Mouse (Mus musculus): ENCODE data around the gene Rpl13a. TPM values are rescaled to one million over a fixed set of nuclear protein-coding genes. Genes with fewer than 3 reads are reported as not detected.
"Not testable (repeated sequence)": the region's sequence is repeated elsewhere in the genome, so short reads cannot be mapped to it uniquely, and the experiment has no call there.

Gene Rpl13a
- total RNA-seq, 2 experiments from 2014 or later = 809 to 865 TPM

- DNase-seq = no peak
- intact Hi-C loops (cut with DNase I) = no loop called here
These were observed 30.4 kb upstream of the Rpl13a start for GRCm38 (mm10) chr7:45158991-45159390.

GRCm38 (mm10) chr7:45157459-45157858 lies 28.9 kb upstream of the Rpl13a start:
- intact Hi-C loops (cut with DNase I) = no loop called here
- no peak for DNase-seq

GRCm38 (mm10) chr7:45156206-45156605 lies 27.6 kb upstream of the Rpl13a start:
- no peak for DNase-seq
- intact Hi-C loops (cut with DNase I) = no loop called here

DNA sequence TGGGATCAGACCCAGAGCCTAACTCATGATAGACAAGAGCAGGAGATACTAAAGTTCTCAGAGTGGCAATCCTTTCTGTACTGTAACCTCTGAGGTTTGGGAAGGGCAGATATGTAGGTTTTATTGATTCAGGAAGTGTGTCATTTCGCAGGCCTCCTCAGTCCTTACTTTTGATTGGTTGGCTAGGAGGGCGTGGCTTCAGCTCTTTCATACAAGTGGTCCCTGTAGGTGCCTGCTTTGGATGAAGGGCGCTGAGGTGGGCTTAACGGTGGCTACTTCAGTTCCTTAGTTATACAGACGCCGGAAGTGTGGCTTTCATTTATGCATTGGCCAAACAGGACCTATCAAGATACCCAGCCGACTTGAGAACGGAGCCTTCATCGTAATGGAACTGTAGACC lies 27.0 kb upstream of the Rpl13a start:
- DNase-seq = no peak
- intact Hi-C loops (cut with DNase I) = no loop called here

- intact Hi-C loops (cut with DNase I) = no loop called here
- peak; percentile 71 to 81 for DNase-seq
These were observed 26.5 kb upstream of the Rpl13a start for GRCm38 (mm10) chr7:45154993-45155514.

- DNase-seq = peak; percentile 98
- intact Hi-C loops (cut with DNase I) = no loop called here
These were observed 25.8 kb upstream of the Rpl13a start, which contains the start of the genes Pih1d1 and Aldh16a1 for GRCm38 (mm10) chr7:45154096-45154992. Gene Pih1d1 (plus strand): TSS chr7:45154303. Gene Aldh16a1 (minus strand): TSS chr7:45154584.

- intact Hi-C loops (cut with DNase I) = no loop called here
- no peak for DNase-seq
These were observed 25.0 kb upstream of the Rpl13a start for GRCm38 (mm10) chr7:45153586-45153985.

DNA sequence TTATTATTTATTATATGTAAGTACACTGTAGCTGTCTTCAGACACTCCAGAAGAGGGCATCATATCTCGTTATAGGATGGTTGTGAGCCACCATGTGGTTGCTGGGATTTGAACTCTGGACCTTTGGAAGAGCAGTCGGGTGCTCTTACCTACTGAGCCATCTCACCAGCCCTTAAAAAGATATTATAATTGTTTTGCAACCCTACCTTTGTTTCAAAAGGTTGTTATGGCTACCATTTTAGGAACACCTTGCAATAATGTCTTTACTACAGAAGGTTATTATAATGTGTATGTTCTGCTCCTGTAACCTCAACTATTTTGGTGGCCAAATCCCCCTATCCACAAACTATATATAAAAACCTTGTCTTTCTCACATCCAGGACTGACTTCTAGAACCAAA lies 24.5 kb upstream of the Rpl13a start:
- intact Hi-C loops (cut with DNase I); DNase-seq: not testable (repeated sequence)

DNA sequence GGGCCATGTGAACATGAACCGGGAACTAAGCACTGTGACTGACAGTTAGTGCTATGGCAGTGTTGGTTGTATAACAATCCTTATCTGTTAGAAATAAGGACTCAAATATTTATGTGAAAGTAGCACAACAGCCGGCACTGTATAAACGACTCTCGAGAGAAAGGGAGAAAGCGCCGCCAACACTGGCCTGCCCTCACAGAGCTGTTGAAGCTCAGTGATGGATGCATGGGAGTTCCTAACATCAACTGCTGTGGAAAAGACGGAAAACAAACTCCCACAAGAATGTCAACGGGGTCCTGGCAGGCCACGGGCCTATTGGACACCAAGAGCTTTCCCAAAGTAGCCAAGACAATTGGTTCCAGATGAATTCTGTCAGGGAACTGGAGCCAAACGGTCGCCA lies 22.7 kb upstream of the Rpl13a start:
- intact Hi-C loops (cut with DNase I) = no loop called here
- DNase-seq = peak; percentile 62 to 70

GRCm38 (mm10) chr7:45150321-45150720 lies 21.8 kb upstream of the Rpl13a start:
- no peak for DNase-seq
- intact Hi-C loops (cut with DNase I) = no loop called here

DNA sequence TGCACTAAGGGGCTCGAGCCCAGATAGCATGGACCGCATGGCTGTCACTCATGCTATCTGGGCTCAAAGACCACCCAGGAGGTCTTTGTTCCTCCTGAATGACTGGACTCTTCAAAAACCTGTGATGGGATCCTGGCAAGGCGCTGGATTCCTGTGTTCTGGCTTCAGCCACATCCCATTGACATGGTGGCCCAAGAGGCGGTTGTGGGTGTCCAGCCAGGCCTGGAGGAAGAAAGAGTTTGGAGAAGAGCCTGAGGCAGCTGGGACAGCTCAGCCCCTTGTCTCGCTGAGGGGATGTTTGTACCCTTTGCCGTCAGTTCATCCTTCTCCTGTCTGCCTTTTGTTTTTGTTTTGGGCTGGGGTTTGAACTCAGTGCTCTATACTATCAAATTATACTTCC lies 21.0 kb upstream of the Rpl13a start:
- DNase-seq = peak; percentile 67 to 73
- intact Hi-C loops (cut with DNase I) = no loop called here

DNA sequence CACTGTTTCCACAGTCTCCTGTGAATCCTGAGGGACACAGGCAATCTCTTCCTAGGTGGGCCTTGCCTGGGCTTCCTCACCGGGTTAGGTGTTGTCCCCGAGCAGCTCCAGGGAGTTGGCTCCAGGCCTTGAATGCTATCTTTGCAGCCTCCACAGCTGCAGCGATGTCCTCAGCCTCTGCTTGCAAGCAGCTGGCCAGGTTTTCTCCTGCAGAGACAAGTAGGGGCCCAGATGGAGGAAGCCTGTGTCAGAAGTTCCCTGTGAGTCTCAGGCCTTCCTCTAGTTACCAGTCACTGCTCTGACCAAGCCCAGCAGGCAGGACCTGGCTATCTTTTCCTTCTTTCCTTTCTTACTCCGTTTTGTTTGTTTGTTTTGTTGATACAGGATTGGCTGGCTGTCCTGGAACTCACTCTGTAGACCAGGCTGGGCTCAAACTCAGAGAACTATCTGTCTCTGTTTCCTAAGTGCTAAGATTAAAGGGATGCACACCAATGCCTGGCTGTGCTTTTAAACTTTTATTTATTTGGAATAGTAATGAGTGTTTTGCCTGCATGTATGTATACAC lies 20.1 kb upstream of the Rpl13a start:
- DNase-seq = peak; percentile 52 to 54
- intact Hi-C loops (cut with DNase I) = no loop called here

- intact Hi-C loops (cut with DNase I) = no loop called here
- DNase-seq = no peak
These were observed 19.3 kb upstream of the Rpl13a start for GRCm38 (mm10) chr7:45147899-45148298.

DNA sequence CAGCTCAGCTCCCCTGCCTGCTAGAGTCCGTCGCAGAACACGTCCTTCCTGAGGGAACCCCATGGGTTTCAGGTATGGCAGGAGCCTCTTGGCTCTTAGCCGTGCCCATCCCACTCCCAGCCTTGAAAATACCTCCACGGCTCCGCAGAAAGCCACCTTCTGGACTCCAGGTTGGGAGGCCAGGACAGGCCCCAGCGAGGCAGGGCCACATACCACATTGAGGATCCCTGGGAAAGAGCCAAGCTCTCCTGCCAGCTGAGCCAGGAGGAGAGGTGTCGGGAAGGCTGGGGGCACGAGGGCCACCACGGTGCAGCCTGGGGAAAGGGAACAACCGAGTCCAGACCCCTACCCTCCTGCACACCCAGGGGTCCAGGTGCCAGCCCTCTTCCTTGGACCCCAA lies 18.7 kb upstream of the Rpl13a start:
- intact Hi-C loops (cut with DNase I) = no loop called here
- DNase-seq = no peak

GRCm38 (mm10) chr7:45145460-45145859 lies 16.9 kb upstream of the Rpl13a start:
- intact Hi-C loops (cut with DNase I) = no loop called here
- DNase-seq = no peak

DNA sequence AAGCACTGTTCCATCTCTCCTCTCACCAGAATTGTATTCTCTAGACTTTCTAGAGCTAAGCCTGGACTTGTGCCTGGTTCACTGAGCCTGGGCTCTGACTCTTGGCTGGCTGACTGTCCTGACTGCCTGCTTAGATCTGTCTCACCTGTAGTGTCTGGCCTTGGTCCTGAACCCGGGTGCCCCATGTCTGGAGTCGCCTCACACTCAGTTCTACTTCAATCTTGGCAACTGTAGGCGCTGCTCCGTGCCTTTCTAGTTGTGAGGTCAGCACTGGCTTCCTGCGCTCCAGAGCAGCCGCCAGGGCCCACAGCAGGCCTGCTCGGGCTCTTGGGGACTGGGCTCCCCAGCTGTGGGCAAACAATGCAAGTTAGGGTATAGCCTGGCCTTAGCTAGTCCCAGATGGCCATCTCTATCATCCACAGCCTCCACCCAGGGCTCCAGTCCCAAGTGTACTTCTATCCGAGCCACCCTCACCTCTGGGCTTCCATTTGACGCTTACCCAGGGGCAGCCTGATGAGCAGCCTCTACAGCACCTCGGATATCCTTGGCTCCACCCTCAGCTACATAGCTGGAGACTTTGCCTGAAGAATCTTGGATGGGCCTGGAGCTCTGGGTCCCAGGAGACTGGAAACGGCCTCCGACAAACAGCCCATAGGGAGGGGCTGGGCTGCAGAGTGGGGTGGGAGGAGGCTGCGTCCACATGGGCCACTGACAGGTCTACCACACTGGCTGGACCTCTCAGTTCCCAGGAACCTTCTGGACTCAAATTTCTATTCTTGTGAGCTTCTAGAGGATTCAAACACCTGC lies 16.0 kb upstream of the Rpl13a start:
- intact Hi-C loops (cut with DNase I) = no loop called here
- no peak for DNase-seq

- DNase-seq = no peak
- intact Hi-C loops (cut with DNase I) = no loop called here
These were observed 13.4 kb upstream of the Rpl13a start for GRCm38 (mm10) chr7:45141914-45142313.

DNA sequence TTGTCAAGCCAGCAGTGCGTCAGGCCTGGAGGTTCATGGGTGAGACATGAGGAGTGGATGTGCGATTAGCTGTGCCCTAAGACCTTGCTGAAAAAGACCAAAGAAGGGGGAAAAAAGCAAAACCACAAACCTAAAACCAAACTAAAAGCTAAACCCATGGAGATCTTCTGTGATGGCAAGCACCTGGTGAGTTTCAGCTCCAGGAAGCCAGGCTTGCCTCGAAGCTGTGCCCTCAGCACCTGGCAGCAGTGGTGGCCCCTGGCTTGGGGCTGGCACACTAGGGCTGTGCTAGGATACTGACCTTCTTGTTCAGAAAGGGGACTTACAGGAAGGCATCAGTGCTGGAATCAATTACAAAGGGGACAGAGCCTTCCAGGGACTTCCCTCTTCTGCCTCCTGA lies 12.8 kb upstream of the Rpl13a start:
- no peak for DNase-seq
- intact Hi-C loops (cut with DNase I) = no loop called here

DNA sequence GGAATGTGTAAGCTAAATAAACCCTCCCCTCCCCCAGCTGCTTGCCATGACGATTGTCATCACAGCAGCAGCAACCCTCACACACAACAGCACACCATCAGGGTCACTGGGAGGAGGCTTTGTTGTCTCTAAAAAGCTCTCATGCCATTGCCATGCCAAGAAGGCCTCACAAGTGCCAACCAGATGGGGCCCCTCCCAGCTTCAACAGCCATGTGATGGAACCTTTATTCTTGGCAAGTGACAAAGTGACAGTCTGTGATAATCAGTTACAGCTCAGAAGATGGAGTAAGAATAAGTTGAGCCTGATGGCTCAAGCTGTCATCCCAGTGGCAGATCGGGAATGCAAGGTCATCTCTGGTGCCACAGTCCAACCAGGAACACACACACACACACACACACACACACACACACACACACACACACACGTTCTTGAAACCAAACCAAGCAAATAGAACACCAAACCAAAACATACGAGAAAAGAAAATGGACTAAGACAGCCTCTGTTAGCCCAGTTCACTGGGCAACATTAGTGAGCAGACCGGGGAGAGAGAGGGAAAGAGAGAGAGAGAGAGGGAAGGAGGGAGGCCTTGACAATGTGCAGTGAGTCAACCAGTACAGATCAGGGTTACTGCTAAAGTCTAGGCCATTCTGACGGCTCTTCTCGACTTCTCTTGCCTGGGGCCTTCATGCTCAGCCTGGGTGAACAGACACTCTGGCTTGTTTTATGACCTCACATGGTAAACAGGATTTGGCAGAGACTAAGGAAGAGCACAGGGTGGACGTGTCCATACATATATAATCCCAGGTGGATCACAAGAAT lies 11.6 kb upstream of the Rpl13a start:
- intact Hi-C loops (cut with DNase I) = loop anchor here (5.0 kb wide), 1 partner anchor 158 kb away; no protein-coding TSS in a partner anchor
- DNase-seq = no peak

GRCm38 (mm10) chr7:45138403-45138802 lies 9.8 kb upstream of the Rpl13a start:
- intact Hi-C loops (cut with DNase I) = loop anchor here (5.0 kb wide), 1 partner anchor 156 kb away; no protein-coding TSS in a partner anchor
- DNase-seq = no peak
